Mouse (Mus musculus): ENCODE results near the gene Elmo1. TPM values are rescaled to one million over a fixed set of nuclear protein-coding genes. Genes with fewer than 3 reads are reported as not detected.

Elmo1 gene
- polyA plus RNA-seq, 1 experiment from 2014 or later = 38.3 TPM

DNA sequence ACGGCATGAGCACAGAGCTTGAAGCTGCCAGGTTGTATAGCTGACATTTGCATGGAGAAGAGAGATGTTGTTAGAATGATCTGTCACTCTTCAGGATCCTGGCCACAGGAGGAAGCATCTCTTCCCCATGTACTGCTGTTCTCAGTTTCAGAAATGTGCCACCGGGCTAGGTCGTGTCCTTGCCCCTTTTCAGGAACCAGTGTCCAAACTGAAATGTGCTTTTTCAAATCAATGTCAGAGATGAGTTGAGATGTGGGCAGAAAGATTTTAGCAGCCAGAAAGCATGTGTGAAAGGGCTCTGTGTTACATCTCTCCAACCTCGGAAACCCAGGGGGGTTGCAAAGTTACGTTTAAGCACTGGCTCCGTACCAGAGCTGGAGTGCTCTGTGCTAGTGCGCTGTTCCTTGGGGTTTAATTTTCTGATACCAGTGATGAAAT, 383.3 kb downstream of the Elmo1 start:
- no peaks in the 10 kb centered on the region for H3K36me3 ChIP-seq (ENCODE audit: control insufficient read depth, insufficient read depth, low read length)
- peaks cover 32% of the 10 kb centered on the region for H3K4me1 ChIP-seq (ENCODE audit: control insufficient read depth, insufficient read depth, low read length)
- H3K27ac ChIP-seq (replicated peaks; ENCODE audit: low read depth, low read length) = peak overlapping the region; percentile 85
- peak; percentile 59 for DNase-seq
- peak overlapping the region; percentile 49 for H3K4me3 ChIP-seq (replicated peaks; ENCODE audit: low read depth, low read length)
- ATAC-seq (ENCODE audit: low FRiP score, low TSS enrichment) = no peak
- H3K27me3 ChIP-seq (ENCODE audit: control insufficient read depth, insufficient read depth, low read length) = no peaks in the 10 kb centered on the region
- WGBS = 30% methylated on average over 7 of the region's 7 CpGs
- H3K9ac ChIP-seq (replicated peaks; ENCODE audit: low read length) = peak overlapping the region; percentile 59
- peak overlapping the region; percentile 70 for H3K4me2 ChIP-seq (ENCODE audit: low read length)
- H3K9me3 ChIP-seq (ENCODE audit: control insufficient read depth, low read length) = no peaks in the 10 kb centered on the region

DNA sequence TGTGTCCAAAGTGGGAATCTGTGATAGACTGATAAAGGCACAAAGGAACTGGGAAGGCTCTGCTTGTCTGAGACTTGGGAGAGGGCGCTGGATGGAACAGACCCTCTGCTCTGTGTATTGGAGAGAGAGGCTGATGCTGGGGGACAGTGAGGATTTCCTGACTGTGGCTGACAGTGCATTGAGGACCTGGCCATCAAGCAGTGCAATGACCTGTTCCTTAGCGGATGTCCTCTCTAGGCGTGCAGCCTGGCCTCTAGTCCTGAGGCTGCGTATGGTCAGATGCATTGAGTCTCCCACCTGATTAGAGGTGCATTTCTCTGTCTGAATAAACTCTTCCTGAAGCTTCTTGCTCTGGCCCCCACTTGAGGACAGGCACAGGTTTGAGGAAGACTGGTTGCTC, 384.2 kb downstream of the Elmo1 start:
- ATAC-seq (ENCODE audit: low FRiP score, low TSS enrichment) (no peak), DNase-seq (peak; percentile 8)
- 81% methylated on average over 4 of the region's 4 CpGs for WGBS
- Histone ChIP-seq H3K9ac (replicated peaks; ENCODE audit: low read length) (peak overlapping the region; percentile 59), H3K36me3 (ENCODE audit: control insufficient read depth, insufficient read depth, low read length) (no peaks in the 10 kb centered on the region), H3K4me3 (replicated peaks; ENCODE audit: low read depth, low read length) (peak overlapping the region; percentile 49), H3K27ac (replicated peaks; ENCODE audit: low read depth, low read length) (0 out of 2 replicates have a peak overlapping the region, but pooled peaks have one; percentile 85), H3K4me2 (ENCODE audit: low read length) (peak overlapping the region; percentile 70), H3K4me1 (ENCODE audit: control insufficient read depth, insufficient read depth, low read length) (peaks cover 34% of the 10 kb centered on the region), H3K9me3 (ENCODE audit: control insufficient read depth, low read length) (no peaks in the 10 kb centered on the region), H3K27me3 (ENCODE audit: control insufficient read depth, insufficient read depth, low read length) (no peaks in the 10 kb centered on the region)

DNA sequence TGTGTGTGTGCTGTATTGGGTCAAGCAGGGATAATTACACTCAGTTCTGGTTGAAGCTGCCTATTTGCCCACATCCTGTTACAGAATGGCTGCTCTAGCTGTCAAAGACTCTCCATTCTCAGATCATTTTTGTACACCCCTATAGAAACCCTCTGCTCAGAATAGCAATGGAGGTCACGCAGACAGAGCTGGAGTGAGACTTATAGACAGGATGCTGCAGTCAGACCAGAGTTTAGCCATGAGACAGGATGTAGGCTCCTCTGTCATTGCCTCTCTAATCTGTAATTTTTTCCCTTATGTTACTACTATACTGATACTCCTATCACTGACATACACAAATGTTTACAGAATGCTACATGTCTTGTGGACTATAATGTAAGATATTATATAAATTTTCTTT, 391.4 kb downstream of the Elmo1 start:
- no peak for DNase-seq
- Histone ChIP-seq H3K27me3 (ENCODE audit: control insufficient read depth, insufficient read depth, low read length) (no peaks in the 10 kb centered on the region), H3K27ac (replicated peaks; ENCODE audit: low read depth, low read length) (no peak overlapping the region), H3K4me3 (replicated peaks; ENCODE audit: low read depth, low read length) (no peak overlapping the region), H3K4me1 (ENCODE audit: control insufficient read depth, insufficient read depth, low read length) (peaks cover 5% of the 10 kb centered on the region; the same call in 1 of the 2 replicates), H3K9ac (replicated peaks; ENCODE audit: low read length) (no peak overlapping the region), H3K36me3 (ENCODE audit: control insufficient read depth, insufficient read depth, low read length) (no peaks in the 10 kb centered on the region), H3K4me2 (ENCODE audit: low read length) (no peak overlapping the region), H3K9me3 (ENCODE audit: control insufficient read depth, low read length) (no peaks in the 10 kb centered on the region)
- ATAC-seq (ENCODE audit: low FRiP score, low TSS enrichment) = no peak
- 93% methylated on average over 1 of the region's 1 CpGs for WGBS

DNA sequence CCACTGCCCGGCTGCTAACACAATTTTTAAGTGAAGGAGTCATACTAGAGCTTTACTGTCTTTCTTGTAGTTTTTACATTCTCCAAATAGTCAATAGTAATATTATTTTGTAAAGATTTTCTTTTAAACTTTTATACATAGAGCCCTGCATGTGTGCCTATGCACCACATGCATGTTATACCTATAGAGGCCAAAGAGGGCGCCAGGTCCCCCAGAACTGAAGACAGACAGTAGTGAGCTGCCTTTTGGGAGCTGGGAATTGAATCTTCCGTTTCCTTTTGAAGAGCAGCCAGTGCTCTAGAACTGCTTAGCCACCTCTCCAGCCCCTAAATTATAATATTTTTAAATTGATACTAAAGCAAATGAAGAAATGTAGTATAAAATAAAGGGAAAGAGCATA, 398.7 kb downstream of the Elmo1 start:
- Histone ChIP-seq H3K9ac (replicated peaks; ENCODE audit: low read length) (no peak overlapping the region), H3K27me3 (ENCODE audit: control insufficient read depth, insufficient read depth, low read length) (no peaks in the 10 kb centered on the region), H3K36me3 (ENCODE audit: control insufficient read depth, insufficient read depth, low read length) (no peaks in the 10 kb centered on the region), H3K9me3 (ENCODE audit: control insufficient read depth, low read length) (no peaks in the 10 kb centered on the region), H3K4me1 (ENCODE audit: control insufficient read depth, insufficient read depth, low read length) (peaks cover 9% of the 10 kb centered on the region), H3K4me3 (replicated peaks; ENCODE audit: low read depth, low read length) (no peak overlapping the region), H3K27ac (replicated peaks; ENCODE audit: low read depth, low read length) (no peak overlapping the region), H3K4me2 (ENCODE audit: low read length) (no peak overlapping the region)
- DNase-seq (no peak), ATAC-seq (ENCODE audit: low FRiP score, low TSS enrichment) (no peak)
- WGBS = 70% methylated on average over 3 of the region's 3 CpGs

DNA sequence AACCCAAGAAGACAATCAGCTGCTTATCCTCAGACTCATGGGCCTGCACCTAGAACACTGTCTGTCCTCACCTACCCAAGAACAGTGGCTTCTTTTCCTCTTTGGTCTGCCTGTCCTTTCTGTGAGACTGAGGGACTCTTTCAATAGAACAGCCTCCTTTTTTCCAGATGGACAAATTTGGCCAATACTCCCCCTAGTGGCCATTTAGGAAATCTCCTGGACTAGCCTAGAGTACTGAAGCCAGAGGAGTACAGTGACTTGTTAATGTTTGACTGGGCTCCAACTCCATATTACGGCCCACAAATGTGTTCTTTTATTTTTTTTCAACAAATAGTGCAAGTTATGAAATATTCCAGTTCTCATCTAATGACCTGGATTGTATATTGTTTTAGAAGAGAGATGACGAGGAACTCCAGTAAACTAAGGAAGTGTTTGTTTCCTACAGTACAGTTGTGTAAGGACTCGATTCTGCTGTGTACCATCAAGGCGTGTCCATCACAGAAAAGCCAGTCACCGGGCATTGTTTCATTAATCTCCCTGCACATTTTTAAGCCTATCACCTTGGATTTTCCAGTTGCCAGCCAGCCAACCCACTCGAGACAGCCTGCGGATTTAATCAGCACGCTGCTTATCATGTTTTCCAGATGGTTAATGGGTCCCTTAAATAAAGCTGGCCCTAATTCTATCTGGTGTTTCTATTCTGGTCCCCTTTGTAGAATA, 399.5 kb downstream of the Elmo1 start:
- Histone ChIP-seq H3K36me3 (ENCODE audit: control insufficient read depth, insufficient read depth, low read length) (no peaks in the 10 kb centered on the region), H3K4me3 (replicated peaks; ENCODE audit: low read depth, low read length) (no peak overlapping the region), H3K27ac (replicated peaks; ENCODE audit: low read depth, low read length) (no peak overlapping the region; the same call in 1 of the 2 replicates), H3K9me3 (ENCODE audit: control insufficient read depth, low read length) (no peaks in the 10 kb centered on the region), H3K27me3 (ENCODE audit: control insufficient read depth, insufficient read depth, low read length) (no peaks in the 10 kb centered on the region), H3K9ac (replicated peaks; ENCODE audit: low read length) (no peak overlapping the region), H3K4me2 (ENCODE audit: low read length) (no peak overlapping the region), H3K4me1 (ENCODE audit: control insufficient read depth, insufficient read depth, low read length) (peaks cover 9% of the 10 kb centered on the region)
- WGBS = 46% methylated on average over 8 of the region's 8 CpGs
- DNase-seq (peak; percentile 82), ATAC-seq (ENCODE audit: low FRiP score, low TSS enrichment) (0 out of 2 replicates have a peak, but pooled peaks have one; percentile 37)

DNA sequence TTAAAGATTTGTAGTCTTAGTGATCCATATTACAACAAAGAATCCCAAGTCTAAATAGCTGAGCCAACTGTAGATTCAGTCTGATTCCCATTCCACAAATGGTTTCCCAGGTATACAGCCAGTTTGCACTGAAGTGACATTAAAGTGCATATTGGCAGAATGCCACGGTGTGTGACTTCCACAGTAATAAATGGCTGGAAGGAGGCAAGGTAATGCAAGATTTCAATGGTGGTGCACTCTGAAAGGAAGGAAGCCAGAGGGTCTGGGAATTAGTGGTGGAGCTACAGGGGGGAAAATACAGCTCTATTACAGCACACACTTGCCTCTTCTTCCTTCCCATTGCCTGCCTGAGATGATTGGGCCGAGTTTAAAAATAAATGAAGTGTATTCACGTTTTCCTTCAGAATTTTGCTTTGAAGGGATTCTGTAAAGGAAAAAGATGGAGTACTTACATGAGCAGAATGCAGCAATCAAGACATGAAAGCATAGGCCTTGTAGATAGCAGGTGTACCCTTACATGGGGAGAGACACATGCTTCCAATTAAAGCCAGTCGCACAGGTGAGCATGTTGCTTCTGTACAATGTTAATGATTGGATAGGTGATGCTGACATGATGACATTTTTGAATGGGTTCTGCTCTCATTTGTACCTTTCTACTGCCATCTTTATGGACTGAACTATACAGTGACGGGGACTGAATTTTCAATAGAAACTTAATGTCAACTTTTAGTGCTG, 400.6 kb downstream of the Elmo1 start:
- Histone ChIP-seq H3K4me2 (ENCODE audit: low read length) (no peak overlapping the region), H3K36me3 (ENCODE audit: control insufficient read depth, insufficient read depth, low read length) (no peaks in the 10 kb centered on the region), H3K4me3 (replicated peaks; ENCODE audit: low read depth, low read length) (no peak overlapping the region), H3K27ac (replicated peaks; ENCODE audit: low read depth, low read length) (no peak overlapping the region), H3K27me3 (ENCODE audit: control insufficient read depth, insufficient read depth, low read length) (no peaks in the 10 kb centered on the region), H3K4me1 (ENCODE audit: control insufficient read depth, insufficient read depth, low read length) (peaks cover 9% of the 10 kb centered on the region), H3K9ac (replicated peaks; ENCODE audit: low read length) (no peak overlapping the region), H3K9me3 (ENCODE audit: control insufficient read depth, low read length) (no peaks in the 10 kb centered on the region)
- WGBS = 78% methylated on average over 5 of the region's 5 CpGs
- peak; percentile 50 for DNase-seq
- no peak for ATAC-seq (ENCODE audit: low FRiP score, low TSS enrichment)

DNA sequence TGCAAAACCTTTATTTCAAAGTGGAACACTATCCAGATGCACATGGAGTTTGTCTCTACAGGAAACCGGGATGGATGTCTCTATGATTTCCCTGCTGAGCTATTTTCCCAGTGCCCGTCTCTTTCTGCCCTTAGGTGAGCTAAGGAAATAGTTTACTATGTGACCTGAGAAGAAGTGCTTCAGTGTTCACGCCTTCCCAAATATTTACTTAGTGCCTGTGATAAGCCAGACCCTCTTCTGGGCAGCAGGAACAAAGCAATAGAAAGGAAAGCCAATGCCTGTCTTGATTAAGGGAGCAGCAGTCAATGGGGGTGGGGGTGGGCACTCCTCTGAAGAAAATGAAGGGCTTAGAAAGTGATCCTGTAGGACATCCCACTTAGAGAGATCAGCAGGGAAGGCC, 401.3 kb downstream of the Elmo1 start:
- Histone ChIP-seq H3K9me3 (ENCODE audit: control insufficient read depth, low read length) (no peaks in the 10 kb centered on the region), H3K9ac (replicated peaks; ENCODE audit: low read length) (no peak overlapping the region), H3K4me1 (ENCODE audit: control insufficient read depth, insufficient read depth, low read length) (peaks cover 9% of the 10 kb centered on the region), H3K4me3 (replicated peaks; ENCODE audit: low read depth, low read length) (no peak overlapping the region), H3K4me2 (ENCODE audit: low read length) (no peak overlapping the region), H3K27me3 (ENCODE audit: control insufficient read depth, insufficient read depth, low read length) (no peaks in the 10 kb centered on the region), H3K27ac (replicated peaks; ENCODE audit: low read depth, low read length) (no peak overlapping the region), H3K36me3 (ENCODE audit: control insufficient read depth, insufficient read depth, low read length) (no peaks in the 10 kb centered on the region)
- ATAC-seq (ENCODE audit: low FRiP score, low TSS enrichment) (no peak), DNase-seq (no peak)
- 81% methylated on average over 3 of the region's 3 CpGs for WGBS

DNA sequence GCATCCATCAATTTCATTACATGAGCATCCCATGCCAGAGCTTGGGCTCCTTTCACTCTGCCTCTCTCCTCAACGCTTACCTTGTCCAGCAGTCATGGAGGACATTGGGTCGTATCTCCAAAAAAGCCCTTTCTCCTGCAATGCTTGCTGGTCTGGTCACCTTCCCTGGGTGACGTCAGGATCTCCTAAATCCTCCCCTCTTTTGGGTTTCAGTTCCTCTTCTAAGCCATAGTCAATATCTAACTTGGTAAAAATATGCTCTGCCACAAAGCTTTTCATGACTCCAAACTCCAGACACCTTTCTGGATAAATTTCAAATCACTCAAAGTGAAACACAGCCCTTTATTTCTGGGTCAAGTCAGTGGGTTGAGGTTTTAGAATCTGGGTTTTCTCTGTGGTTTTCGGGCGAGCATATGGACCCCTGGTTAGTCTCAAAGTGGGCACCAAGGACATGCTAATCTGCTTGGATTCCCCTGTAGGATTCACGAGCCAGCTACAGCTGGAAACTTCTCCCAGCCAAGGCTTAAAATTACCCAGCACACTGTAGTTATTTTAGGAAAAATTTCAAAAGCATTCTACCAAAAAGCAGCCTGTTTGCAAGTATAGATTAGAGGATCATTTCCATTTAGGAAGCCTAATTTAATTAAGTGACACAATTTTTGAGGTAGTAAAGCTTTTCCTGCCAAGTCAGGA, 403.8 kb downstream of the Elmo1 start:
- 84% methylated on average over 6 of the region's 6 CpGs for WGBS
- no peak for ATAC-seq (ENCODE audit: low FRiP score, low TSS enrichment)
- no peak overlapping the region for H3K27ac ChIP-seq (replicated peaks; ENCODE audit: low read depth, low read length)
- no peaks in the 10 kb centered on the region for H3K27me3 ChIP-seq (ENCODE audit: control insufficient read depth, insufficient read depth, low read length)
- H3K4me2 ChIP-seq (ENCODE audit: low read length) = no peak overlapping the region
- no peak overlapping the region for H3K4me3 ChIP-seq (replicated peaks; ENCODE audit: low read depth, low read length)
- no peaks in the 10 kb centered on the region for H3K36me3 ChIP-seq (ENCODE audit: control insufficient read depth, insufficient read depth, low read length)
- peaks cover 9% of the 10 kb centered on the region for H3K4me1 ChIP-seq (ENCODE audit: control insufficient read depth, insufficient read depth, low read length)
- DNase-seq = no peak
- no peaks in the 10 kb centered on the region for H3K9me3 ChIP-seq (ENCODE audit: control insufficient read depth, low read length)
- H3K9ac ChIP-seq (replicated peaks; ENCODE audit: low read length) = no peak overlapping the region
